Mouse (Mus musculus) lung, postnatal 25 days (tissue): ENCODE measurements around the gene Dnajc6.

Experiments used
- DNase-seq: peaks from one replicate; pipeline ENCODE4 v3.0.0; 2022; ENCODE audit warnings: low spot score

The Dnajc6 gene

GRCm38 (mm10) chr4:101689241-101689640 lies 192.8 kb downstream of the Dnajc6 start:
- no peak for DNase-seq

GRCm38 (mm10) chr4:101689645-101690044 lies 193.2 kb downstream of the Dnajc6 start:
- no peak for DNase-seq
